Mouse (Mus musculus) inflammation-experienced regulatory T-cells, adult 6 months (primary cell): ENCODE data around the gene Dcun1d4. TPM values are rescaled to one million over a fixed set of nuclear protein-coding genes. Genes with fewer than 3 reads are reported as not detected.
"Not testable (repeated sequence)": the region's sequence is repeated elsewhere in the genome, so short reads cannot be mapped to it uniquely, and the experiment has no call there.

Experiments
- ATAC-seq: one replicate; pipeline ENCODE4 v1.8.0; 2017
- polyA plus RNA-seq, 3 experiments: library from polyadenylated mRNA; unstranded; fragments of 100-300 nt; shearing (Covaris generic); gene quantifications; one replicate each; pipeline ENCODE4 v1.2.1; 2017

The Dcun1d4 gene
- polyA plus RNA-seq, 3 experiments from 2014 or later: 13.4 to 16.6 (median 14.3) TPM

DNA sequence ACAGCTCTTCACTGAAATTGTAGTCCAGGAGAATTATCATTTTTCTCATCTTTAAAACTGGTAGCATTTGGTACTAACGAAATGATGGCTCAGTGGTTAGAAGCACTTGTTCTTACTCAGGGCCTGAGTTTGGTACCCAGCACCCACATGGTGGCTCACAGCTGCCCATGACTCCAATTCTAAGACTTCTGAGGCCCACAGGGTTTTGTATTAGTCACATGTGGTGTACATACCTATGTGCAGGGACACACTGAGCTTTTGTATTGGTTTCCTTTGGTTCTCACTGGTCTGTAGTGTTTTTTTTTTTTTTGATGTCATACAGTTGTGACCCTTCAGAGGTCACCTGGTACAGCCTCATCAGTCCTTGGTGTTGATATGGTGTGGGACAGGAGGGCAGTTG lies 68.0 kb downstream of the Dcun1d4 start:
- no peak for ATAC-seq

DNA sequence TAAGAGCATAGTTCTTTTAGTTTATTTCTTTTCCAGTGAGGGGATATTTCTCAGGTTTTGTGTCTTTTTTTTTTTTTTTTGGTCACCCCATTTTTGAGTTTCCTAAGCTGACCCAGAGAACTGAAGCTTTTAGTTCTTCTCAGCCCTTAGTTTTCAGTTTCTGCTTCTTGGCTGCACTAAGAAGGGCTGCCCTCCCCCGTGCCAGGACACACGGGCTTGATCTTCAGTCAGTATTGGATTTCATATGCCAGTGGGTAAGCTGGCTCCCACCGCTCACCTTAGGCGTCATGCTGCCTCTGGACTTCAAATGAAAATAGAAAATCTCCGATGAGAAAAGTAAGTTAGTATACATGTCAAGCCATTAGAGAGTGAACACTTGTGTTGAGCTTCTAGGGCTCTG lies 71.0 kb downstream of the Dcun1d4 start:
- ATAC-seq: no peak

GRCm38 (mm10) chr5:73553903-73554302 lies 73.1 kb downstream of the Dcun1d4 start:
- ATAC-seq: no peak

DNA sequence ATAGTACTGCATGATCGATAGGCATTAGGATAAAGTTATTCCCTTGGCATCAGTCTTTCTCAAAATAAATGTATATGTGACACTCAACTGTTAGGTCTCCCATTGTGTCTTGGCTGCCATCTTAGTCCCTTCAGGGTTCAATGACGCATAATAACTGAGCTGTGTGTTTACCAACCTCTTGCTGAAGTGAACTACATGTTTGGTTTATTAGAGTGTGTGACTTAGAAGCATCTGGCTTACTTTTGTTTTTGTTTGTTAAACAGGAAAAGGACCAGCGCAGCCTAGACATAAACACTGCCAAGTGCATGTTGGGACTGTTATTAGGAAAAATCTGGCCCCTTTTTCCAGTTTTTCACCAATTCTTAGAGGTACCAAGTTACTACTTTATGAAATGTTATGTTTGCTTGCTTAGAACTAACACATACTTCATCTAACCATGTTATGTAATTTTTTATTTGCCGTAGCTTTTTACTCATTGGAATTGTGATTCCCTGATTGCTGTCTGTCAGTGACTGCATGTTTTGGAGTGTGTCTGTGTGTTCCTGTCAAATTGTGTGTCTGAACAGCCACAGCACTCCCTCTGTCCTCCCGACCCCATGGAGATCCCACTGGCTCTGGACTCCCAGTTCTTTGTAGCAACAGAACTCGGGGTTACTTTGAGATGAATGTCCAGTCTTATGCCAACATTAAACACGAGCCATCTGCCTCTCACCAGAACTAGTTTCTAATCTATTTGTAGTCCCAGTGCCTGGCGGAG lies 74.5 kb downstream of the Dcun1d4 start:
- no peak for ATAC-seq

GRCm38 (mm10) chr5:73556733-73557425 lies 76.1 kb downstream of the Dcun1d4 start:
- peak; percentile 95 for ATAC-seq

DNA sequence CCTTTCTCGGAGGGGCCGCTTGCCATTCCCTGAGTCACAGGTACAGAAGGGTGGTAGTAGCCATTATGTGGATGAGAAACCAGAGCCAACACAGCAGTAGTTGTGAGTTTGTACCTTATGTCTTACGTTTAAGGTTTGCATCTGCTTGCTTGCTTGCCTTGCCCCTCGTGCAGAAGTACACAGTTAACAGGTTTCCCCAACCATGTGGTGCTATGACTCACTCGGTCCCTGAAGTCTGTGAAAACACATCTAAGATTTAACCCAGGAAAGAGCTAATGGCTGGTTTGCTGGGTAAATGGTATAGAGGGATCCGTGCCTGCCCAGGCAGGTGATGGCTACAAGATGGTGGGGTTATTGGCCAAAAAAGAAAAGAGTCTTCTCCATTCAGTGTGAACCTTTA lies 78.0 kb downstream of the Dcun1d4 start:
- no peak for ATAC-seq

DNA sequence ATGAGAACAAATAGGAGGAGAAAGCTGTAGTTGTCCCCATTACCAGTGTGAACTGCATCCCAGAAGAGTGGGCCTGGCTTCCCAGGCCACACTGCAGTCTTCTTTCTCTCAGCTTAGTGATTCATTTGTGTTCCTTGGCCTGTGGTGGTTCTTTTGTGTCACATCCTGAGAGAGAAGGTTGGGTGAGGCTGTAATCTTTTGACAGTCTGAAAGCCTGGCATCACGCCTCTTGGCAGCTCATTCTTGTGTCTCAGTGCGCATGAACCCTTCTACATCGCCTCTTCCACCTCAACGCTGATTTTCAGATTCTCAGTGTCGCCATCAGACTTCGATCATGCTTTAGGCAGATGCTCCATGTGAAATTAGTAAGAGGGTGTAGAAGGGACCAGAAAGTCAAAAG lies 83.2 kb downstream of the Dcun1d4 start:
- no peak for ATAC-seq

DNA sequence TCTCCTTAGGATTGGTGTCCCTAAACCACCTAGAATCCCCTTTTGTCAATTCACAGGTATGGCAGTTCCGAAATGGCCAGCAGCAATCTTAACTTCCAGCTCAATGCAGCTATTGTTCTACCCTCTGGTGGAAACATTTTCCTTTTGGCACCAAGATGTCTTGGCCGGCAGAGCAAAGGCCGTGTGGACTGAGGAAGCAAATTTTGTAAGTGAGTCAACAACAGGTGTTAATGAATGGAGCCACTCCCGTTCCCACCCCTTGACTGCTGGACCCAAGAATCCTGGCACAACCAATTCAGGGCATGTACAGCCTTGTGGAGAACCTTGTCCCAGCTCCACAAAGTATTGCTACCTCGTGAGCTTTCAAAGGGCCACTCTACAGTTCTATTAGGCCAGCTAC lies 85.3 kb downstream of the Dcun1d4 start:
- ATAC-seq: no peak

DNA sequence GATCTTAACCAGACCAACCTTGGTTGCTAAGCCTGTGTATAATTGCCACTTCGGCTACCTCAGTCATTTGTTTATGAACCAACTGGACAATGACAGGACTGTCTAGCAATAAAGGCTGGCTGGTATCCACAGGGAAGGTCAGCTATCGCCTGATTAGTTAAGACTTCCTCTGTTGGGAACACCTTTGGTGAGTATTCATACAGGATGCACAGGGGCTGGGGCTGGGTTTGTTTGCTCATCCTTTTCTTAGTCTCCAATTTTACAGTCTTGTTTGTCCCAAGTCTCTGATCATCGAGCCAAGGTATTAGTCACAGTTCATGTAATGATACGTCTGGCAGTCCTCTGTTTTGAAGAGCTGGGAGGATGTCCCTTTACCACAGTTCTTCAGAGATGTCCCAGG lies 86.1 kb downstream of the Dcun1d4 start:
- ATAC-seq: no peak

DNA sequence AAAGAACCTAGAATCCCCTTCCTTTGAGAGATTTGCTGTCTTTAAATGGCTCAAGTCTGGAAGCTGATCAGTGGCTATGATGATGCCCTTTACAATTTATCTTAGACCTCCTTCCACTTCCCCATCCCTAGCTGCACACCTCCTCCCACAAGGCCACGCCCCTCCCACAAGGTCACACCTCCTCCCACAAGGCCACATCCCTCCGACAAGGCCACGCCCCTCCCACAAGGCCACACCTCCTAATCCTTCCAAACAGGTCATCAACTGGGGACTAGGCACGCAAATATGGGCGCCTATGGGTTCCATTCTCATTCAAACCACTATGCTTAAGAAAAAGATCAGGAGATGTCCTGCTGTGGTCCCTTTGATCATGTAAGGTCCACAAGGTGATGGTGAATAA lies 88.4 kb downstream of the Dcun1d4 start:
- ATAC-seq: no peak

GRCm38 (mm10) chr5:73571395-73572156 lies 90.8 kb downstream of the Dcun1d4 start:
- ATAC-seq: no peak

- no peak for ATAC-seq
These were observed 92.0 kb downstream of the Dcun1d4 start for GRCm38 (mm10) chr5:73572846-73573245.

- no peak for ATAC-seq
These were observed 93.0 kb downstream of the Dcun1d4 start for GRCm38 (mm10) chr5:73573789-73574188.

- ATAC-seq: no peak
These were observed 93.8 kb downstream of the Dcun1d4 start for GRCm38 (mm10) chr5:73574616-73575015.

DNA sequence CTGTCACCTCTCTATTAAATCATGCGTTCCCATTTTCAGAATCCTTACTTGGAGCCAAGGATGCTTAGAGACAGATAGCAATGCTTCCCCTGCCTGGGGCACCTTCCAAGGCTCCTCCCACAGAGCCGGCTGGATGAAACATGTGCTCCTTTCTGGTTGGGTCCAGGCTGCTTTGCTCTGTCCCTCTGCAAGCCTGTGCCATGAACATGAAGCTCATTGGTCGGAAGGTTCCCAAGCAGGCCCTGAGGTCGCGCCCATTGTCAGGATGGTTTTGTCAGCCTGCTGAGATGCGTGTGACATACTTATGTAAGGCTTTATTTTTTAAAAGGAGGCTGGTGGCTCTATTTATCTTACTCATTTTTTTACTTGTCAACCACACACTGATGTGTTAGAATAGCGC lies 95.9 kb downstream of the Dcun1d4 start:
- ATAC-seq: no peak

DNA sequence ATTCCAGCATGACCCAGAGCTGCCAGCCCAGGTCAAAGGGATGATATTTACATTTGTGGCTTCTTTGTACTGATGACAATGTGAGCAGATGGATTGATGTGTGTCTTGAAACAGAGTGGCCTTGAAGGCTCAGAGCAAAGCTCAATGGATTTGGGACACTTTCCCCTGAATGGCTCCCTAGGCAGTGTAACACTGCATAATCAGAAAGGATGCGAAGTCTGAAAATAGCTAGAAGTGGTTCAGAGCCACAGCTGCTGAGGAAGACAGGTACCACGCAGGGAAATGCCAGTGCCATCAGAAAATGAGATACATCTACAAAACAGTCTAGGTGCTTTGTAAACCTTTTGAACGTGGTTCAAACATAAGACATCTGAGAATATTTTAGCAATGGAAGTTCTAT lies 97.3 kb downstream of the Dcun1d4 start:
- no peak for ATAC-seq

- not testable (repeated sequence) for ATAC-seq
These were observed 103.2 kb downstream of the Dcun1d4 start for GRCm38 (mm10) chr5:73584011-73584410.

DNA sequence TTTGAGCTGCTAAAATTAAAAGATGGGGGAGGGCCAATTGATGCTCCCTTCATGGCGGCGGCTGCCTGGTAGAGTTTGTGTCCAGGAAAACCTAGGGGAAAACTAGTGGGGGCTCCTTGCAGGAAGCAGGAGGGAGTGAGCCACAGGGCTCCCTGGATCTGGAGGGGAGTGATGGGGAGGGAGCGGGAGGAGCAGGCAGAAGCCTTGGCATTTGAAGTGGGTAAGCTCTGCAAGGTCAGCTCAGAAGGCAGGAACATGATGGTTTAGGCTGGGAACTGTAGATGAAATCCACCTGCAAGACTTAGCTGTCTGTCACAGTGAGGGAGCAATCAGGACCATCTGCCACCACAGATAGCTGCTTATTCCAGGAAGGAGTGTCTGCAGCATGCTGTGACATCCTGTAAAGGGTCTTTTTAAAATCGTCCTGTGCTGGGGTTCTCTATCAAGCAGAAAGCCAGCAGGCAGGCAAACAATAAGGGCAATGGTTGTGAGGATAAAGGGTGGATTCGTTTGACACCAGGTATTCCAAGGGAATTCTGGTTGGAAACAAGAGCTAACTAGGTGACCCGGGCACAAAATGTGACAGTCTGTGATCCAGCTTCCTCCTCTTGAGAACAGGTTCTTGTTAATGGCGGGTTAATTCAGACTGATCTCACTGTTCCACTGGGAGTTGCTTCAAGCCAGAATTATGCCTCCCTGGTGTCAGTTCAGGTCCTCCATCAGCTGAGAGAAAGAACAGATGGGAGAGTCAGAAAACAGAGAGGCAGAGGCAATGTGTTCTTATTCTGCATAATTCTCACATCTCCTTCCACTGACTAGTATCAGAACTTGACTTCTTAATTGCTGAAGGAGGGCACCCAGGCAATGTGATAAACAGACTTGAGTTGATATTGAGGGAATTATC lies 104.7 kb downstream of the Dcun1d4 start:
- no peak for ATAC-seq

DNA sequence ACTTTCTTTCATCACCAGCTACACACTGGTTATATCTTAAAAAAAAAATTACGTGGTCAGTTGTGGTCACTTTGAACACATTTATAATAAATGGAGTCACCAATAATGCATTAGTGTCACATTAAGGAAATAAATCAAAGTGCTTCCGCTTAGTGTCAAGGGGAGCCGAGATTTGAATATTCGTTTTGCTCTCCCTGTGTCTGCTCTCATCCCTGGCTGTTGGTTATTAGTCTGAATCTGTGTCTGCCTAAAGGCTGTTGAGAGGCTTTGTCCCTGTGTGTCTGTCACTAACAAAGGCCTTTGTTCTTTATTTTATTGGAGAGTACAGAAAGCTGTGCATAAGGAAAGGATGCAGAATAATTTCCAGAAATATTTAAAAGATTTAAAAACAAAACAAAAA lies 105.8 kb downstream of the Dcun1d4 start:
- ATAC-seq: no peak

DNA sequence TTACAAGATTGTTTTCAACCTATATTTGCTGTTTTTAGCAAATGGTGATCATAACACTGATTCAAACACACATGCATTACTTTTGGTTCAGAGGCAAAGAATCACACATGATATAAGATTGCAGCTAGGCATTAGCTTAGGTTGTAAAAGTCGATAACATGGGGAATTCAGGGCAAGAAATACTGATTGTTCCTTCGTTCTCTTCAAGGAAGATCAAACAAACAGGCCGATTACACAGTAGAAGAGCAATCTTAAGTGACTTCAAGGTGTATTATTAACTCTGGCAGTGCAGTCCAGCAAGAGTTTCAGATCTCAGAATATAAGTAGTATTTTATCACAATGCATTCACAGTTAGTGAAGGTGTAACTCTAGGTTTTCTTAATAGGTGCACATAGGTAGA lies 106.3 kb downstream of the Dcun1d4 start:
- no peak for ATAC-seq

DNA sequence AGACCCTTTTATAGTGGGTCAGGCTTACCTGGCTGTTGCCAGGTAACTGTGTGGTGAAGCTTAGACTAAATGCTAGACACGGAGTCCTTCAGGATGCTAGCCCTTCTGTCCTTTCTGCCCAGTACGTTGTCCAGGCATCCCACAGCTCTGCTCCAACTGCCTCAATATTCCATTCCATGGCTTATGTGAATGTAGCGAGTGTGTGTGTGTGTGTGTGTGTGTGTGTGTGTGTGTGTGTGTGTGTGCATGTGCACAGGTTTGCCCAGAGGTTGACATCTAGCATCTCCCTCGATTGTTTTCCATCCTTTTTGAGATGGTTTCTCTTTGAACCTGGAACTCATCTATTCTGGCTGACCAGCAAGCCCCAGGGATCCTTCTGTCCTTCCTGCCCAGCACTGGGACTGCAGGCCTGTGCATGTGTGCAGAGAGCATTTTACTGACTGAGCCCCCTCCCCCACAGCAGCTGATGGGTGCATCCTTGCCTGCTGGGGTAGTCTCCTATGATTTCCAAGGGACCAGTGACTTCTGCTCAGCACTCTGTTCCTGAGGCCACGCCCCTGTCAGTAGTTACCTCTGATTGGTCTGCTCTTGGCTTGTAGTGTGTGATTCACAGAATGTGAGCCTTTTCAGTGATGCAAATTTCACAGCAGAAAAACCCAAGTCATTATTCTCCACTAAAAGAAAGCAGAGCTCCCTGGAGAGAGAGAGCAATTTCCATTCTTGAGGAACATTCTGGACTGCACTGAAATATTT lies 118.3 kb downstream of the Dcun1d4 start:
- ATAC-seq: no peak

DNA sequence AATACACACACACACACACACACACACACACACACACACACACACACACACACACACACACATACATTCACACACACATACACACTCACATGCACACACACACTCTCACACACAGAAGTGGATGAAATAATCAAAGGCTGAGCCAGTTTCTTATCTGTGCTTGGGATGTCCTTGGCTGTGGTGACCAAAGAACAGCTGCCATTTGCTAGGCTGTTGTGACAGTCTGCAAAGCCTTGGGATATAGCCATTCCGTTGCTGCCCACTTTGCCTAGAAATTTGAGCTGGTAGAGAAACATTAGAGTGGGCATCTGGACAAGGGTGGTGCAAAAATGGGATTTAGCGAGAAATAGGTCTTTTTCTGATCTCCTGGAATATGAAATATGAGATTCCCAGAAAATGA lies 119.2 kb downstream of the Dcun1d4 start:
- ATAC-seq: no peak
